Mouse (Mus musculus) left cerebral cortex, postnatal 10 days (tissue): ENCODE measurements at regions not wholly inside any gene's neighbourhood (a gene's known extent, or its start where the extent isn't known, plus 50 kb on each side); places are given as distances from the start of the nearest gene placed in this dataset.

Experiments
- DNase-seq, 2 experiments: peaks; one replicate each; pipeline ENCODE4 v3.0.0; 2021 to 2022; ENCODE audit warnings: low spot score in 2 of 2, mixed read lengths in 1 of 2; ENCODE audit errors: extremely low spot score in 1 of 2
- intact Hi-C: fragments of 180-260 bp; cut with DNase I; formaldehyde crosslinking; loops from one replicate; pipeline ENCODE4 v1.15.1; 2025

- DNase-seq: no peak
- intact Hi-C loops: no loop called here
Observed at GRCm38 (mm10) chr8:65443266-65443665, 174.4 kb upstream of the March1 start.

GRCm38 (mm10) chr8:65420870-65421269, 196.8 kb upstream of the March1 start:
- intact Hi-C loops: no loop called here
- DNase-seq: no peak

DNA sequence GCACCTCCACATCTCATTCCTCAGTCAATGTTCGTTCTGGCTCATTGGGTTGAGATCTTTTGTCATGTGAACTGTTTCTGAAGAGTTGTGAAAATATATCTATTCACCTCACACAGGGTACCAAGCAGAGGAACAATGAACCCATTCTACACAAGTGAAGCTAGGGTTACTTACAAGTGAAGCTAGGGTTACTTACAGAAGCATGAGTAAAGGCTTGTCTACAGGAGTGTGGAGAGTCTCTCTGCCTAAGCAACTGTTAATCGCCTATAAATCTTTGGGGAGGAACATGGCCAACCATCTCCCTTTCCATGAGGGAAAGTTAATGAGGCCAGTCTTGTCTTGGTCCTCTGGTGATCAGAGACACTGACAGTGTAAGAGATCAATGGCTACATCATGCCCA, 199.8 kb upstream of the March1 start:
- intact Hi-C loops: no loop called here

DNA sequence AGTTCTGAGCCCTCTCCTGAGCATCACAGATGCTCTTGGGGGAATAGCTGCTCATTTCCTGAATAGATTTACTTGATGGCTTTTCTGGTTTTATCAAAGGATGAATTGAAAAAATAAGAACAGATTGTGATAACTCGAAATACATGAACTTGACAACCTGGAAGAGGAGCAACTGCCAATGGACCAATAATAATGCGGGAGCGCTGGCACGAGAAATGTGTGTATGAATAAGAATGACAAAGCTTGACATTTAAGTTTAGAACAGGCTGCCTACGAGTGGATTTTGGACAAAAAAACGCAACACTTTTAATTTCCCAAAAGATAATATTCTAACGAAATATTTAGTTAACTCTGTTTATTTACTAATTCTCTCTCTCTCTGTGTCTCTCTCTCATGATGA, 203.5 kb upstream of the March1 start:
- no peak for DNase-seq
- intact Hi-C loops: no loop called here

More for the DNA sequence above, 199.8 kb upstream of the March1 start:
- DNase-seq: no peak

DNA sequence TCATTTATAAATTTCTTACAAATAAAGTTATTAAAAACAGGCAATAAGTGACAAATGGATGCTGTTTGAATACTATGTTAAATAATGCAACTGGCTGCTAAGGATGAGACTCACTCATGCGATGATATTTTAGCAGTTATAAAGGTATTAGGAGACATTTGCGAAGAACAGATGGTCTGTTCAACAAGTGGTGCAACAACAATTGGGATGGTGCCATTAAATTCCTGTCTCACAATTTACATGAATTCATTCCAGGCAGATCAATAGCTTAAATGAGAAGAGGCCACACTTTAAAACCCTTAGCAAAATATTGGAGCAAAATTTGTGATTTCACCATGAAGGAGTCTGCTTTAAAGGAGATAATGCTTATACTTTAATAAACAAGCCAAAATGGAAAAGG, 205.4 kb upstream of the March1 start:
- intact Hi-C loops: no loop called here
- DNase-seq: no peak

- no peak for DNase-seq
- intact Hi-C loops: no loop called here
Observed at GRCm38 (mm10) chr8:65395755-65396154, 221.9 kb upstream of the March1 start.

GRCm38 (mm10) chr8:65355990-65356389, 226.6 kb upstream of the BC030870 start:
- DNase-seq: no peak
- intact Hi-C loops: no loop called here

- intact Hi-C loops: no loop called here
- DNase-seq: peak in 1 of 2 experiments; percentile 17
Observed at GRCm38 (mm10) chr8:65349396-65349795, 220.0 kb upstream of the BC030870 start.

- DNase-seq: no peak
- intact Hi-C loops: no loop called here
Observed at GRCm38 (mm10) chr8:65331136-65331535, 201.8 kb upstream of the BC030870 start.

GRCm38 (mm10) chr8:65288687-65289086, 159.3 kb upstream of the BC030870 start:
- DNase-seq: no peak
- intact Hi-C loops: no loop called here

DNA sequence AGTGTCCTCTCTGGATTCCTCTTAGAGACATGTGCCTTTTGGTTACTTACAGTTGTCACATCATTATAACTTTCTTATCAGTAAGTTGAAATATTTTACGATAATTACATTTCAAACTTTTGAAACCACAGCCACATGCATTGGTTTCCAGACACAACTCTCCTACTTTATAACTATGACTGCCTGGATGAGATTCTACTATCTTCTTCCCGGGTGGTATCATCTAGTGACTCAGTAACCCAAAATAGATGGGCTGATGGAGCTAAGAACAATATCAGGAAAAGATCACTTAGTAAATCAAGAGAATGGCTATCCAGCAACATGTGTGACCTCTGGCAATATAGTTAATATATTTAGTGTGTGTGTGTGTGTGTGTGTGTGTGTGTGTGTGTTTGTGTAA, 151.0 kb upstream of the BC030870 start:
- intact Hi-C loops: no loop called here
- DNase-seq: no peak
